Mouse (Mus musculus) hematopoietic stem cell, adult 5-6 weeks (primary cell): ENCODE measurements around the gene Rplp0. TPM values are rescaled to one million over a fixed set of nuclear protein-coding genes. Genes with fewer than 3 reads are reported as not detected.

Experiments used
- ATAC-seq, 2 experiments: fragments of 125-278 bp in 1 of 2; replicated peaks in 1 of 2; 2 replicates each; pipeline ENCODE4 v1.8.0; 2016 to 2017; ENCODE audit warnings: inconsistent platforms in 2 of 2, mild to moderate bottlenecking in 2 of 2, moderate number of reproducible peaks in 2 of 2, low read depth in 1 of 2, moderate TSS enrichment in 1 of 2; ENCODE audit not compliant: low FRiP score in 2 of 2, poor library complexity in 2 of 2, severe bottlenecking in 2 of 2, insufficient read depth in 1 of 2, low TSS enrichment in 1 of 2
- total RNA-seq: library from RNA; stranded (forward); fragments of 172-1452, 232-1000 nt; gene quantifications from 2 replicates; pipeline ENCODE4 v1.2.3, GENCODE M21; 2017

Rplp0 gene
- total RNA-seq, 1 experiment from 2014 or later: 1,280 TPM

GRCm38 (mm10) chr5:115611566-115611965, 52.3 kb downstream of the Rplp0 start:
- ATAC-seq: no peak

Other genes with a start within 250 kb of the Rplp0 start
- 82.0 and 105 TPM in 2 replicates for gene Srsf9, start 232.3 kb upstream of the Rplp0 start, total RNA-seq
- 14.1 and 14.3 TPM in 2 replicates for gene Gatc, start 218.3 kb upstream of the Rplp0 start, total RNA-seq
- gene Triap1, start 218.2 kb upstream of the Rplp0 start, total RNA-seq: 8.6 and 9.6 TPM in 2 replicates
- gene Cox6a1, start 210.5 kb upstream of the Rplp0 start, total RNA-seq: 38.2 and 63.4 TPM in 2 replicates
- gene Msi1, start 129.9 kb upstream of the Rplp0 start, total RNA-seq: not detected in 2 replicates
- gene Pla2g1b, start 93.2 kb upstream of the Rplp0 start, total RNA-seq: not detected in 2 replicates
- gene Sirt4, start 74.7 kb upstream of the Rplp0 start, total RNA-seq: 6.0 and 10.4 TPM in 2 replicates
- 57.2 and 118 TPM in 2 replicates for gene Pxn, start 52.8 kb upstream of the Rplp0 start, total RNA-seq
- gene Gcn1l1, start 5.8 kb downstream of the Rplp0 start, total RNA-seq: 31.4 and 34.5 TPM in 2 replicates
- 35.1 and 42.5 TPM in 2 replicates for gene Rab35, start 72.4 kb downstream of the Rplp0 start, total RNA-seq
- gene Bicdl1, start 172.2 kb downstream of the Rplp0 start, total RNA-seq: 8.8 and 13.3 TPM in 2 replicates